Mouse (Mus musculus) heart, embryonic 13.5 days (tissue): ENCODE results near the gene Ryr2. TPM values are rescaled to one million over a fixed set of nuclear protein-coding genes. Genes with fewer than 3 reads are reported as not detected.

Source experiments
- ATAC-seq: fragments of 200-750 bp; cut with Nextera tagmentation; 2 replicates; pipeline ENCODE4 v1.8.0; 2017; ENCODE audit warnings: moderate TSS enrichment; ENCODE audit not compliant: insufficient number of reproducible peaks, low FRiP score, low TSS enrichment; ENCODE audit errors: extremely low read depth
- H3K27ac ChIP-seq: fragments of 300-500 bp; sonication (generic); replicated peaks from 2 replicates; pipeline ENCODE4 v1.5.1; 2015; ENCODE audit warnings: moderate library complexity, mild to moderate bottlenecking, inconsistent platforms
- H3K27me3 ChIP-seq: fragments of 300-500 bp; sonication (generic); replicated peaks from 2 replicates; pipeline ENCODE4 v1.6.1; 2015; ENCODE audit warnings: mild to moderate bottlenecking, inconsistent platforms
- H3K36me3 ChIP-seq: fragments of 300-500 bp; sonication (generic); 2 replicates; pipeline ENCODE4 v1.6.1; 2015; ENCODE audit warnings: mild to moderate bottlenecking, inconsistent platforms
- H3K4me1 ChIP-seq: fragments of 300-500 bp; sonication (generic); 2 replicates; pipeline ENCODE4 v1.6.1; 2015; ENCODE audit warnings: inconsistent platforms
- H3K4me2 ChIP-seq: fragments of 300-500 bp; sonication (generic); 2 replicates; pipeline ENCODE4 v1.6.1; 2015; ENCODE audit warnings: inconsistent platforms, mild to moderate bottlenecking, moderate library complexity
- H3K4me3 ChIP-seq: fragments of 300-500 bp; sonication (generic); 2 replicates; pipeline ENCODE4 v1.5.1; 2015; ENCODE audit warnings: moderate library complexity, mild to moderate bottlenecking, inconsistent platforms
- H3K9ac ChIP-seq: fragments of 300-500 bp; sonication (generic); 2 replicates; pipeline ENCODE4 v1.6.1; 2015; ENCODE audit warnings: inconsistent platforms, mild to moderate bottlenecking, moderate library complexity
- H3K9me3 ChIP-seq: fragments of 300-500 bp; sonication (generic); 2 replicates; pipeline ENCODE4 v1.6.1; 2016; ENCODE audit warnings: inconsistent platforms
- WGBS: fragments of 180-500 bp; shearing (Covaris S2); methylation state at CpG from one replicate; pipeline ENCODE4 v1.1.7; 2015; ENCODE audit warnings: mixed read lengths; 5-methylcytosine and 5-hydroxymethylcytosine counted together
- polyA plus RNA-seq: library from polyadenylated mRNA; unstranded; fragments of >200 nt; fragmentation: Nextera tagmentation; extraction: Ambion mirVana; gene quantifications from 2 replicates; pipeline ENCODE4 v1.2.1, GENCODE M21; 2015

Gene Ryr2
- polyA plus RNA-seq, 1 experiment from 2014 or later, result 20.9 TPM

GRCm38 (mm10) chr13:11879037-11879436, 227.7 kb downstream of the Ryr2 start:
- Histone ChIP-seq H3K4me1 (peaks cover 8% of the 10 kb centered on the region), H3K4me3 (no peak overlapping the region), H3K36me3 (peaks cover 30% of the 10 kb centered on the region), H3K9ac (no peak overlapping the region), H3K27me3 (no peaks in the 10 kb centered on the region), H3K9me3 (no peaks in the 10 kb centered on the region), H3K4me2 (no peak overlapping the region), H3K27ac (no peak overlapping the region)
- 49% methylated on average over 3 of the region's 3 CpGs for WGBS
- ATAC-seq, result no peak

GRCm38 (mm10) chr13:11874852-11875251, 231.9 kb downstream of the Ryr2 start:
- H3K36me3 ChIP-seq, result peaks cover 30% of the 10 kb centered on the region

GRCm38 (mm10) chr13:11869971-11870370, 236.8 kb downstream of the Ryr2 start:
- Histone ChIP-seq H3K4me1 (peaks cover 9% of the 10 kb centered on the region), H3K27ac (no peak overlapping the region), H3K4me3 (no peak overlapping the region), H3K4me2 (no peak overlapping the region), H3K9me3 (no peaks in the 10 kb centered on the region), H3K9ac (no peak overlapping the region), H3K36me3 (peaks cover 43% of the 10 kb centered on the region), H3K27me3 (no peaks in the 10 kb centered on the region)
- WGBS, result 71% methylated on average over 1 of the region's 1 CpGs
- ATAC-seq, result no peak

More at GRCm38 (mm10) chr13:11874852-11875251, 231.9 kb downstream of the Ryr2 start:
- peaks cover 8% of the 10 kb centered on the region for H3K4me1 ChIP-seq
- 3% methylated on average over 1 of the region's 1 CpGs for WGBS
- H3K4me3 ChIP-seq, result no peak overlapping the region
- no peaks in the 10 kb centered on the region for H3K27me3 ChIP-seq
- no peak overlapping the region for H3K4me2 ChIP-seq
- H3K9ac ChIP-seq, result no peak overlapping the region
- H3K9me3 ChIP-seq, result no peaks in the 10 kb centered on the region
- no peak overlapping the region for H3K27ac ChIP-seq
- no peak for ATAC-seq

- Histone ChIP-seq H3K9ac (no peak overlapping the region), H3K4me3 (no peak overlapping the region), H3K36me3 (peaks cover 43% of the 10 kb centered on the region), H3K4me1 (peaks cover 14% of the 10 kb centered on the region), H3K27ac (no peak overlapping the region), H3K27me3 (no peaks in the 10 kb centered on the region), H3K9me3 (no peaks in the 10 kb centered on the region), H3K4me2 (no peak overlapping the region)
- ATAC-seq, result no peak
- 79% methylated on average over 2 of the region's 2 CpGs for WGBS
Measured at GRCm38 (mm10) chr13:11869486-11869885, 237.3 kb downstream of the Ryr2 start.

- no peak overlapping the region for H3K27ac ChIP-seq
- no peak overlapping the region for H3K4me2 ChIP-seq
- no peaks in the 10 kb centered on the region for H3K9me3 ChIP-seq
- H3K4me1 ChIP-seq, result peaks cover 17% of the 10 kb centered on the region
- no peak overlapping the region for H3K9ac ChIP-seq
- 74% methylated on average over 2 of the region's 2 CpGs for WGBS
- peaks cover 43% of the 10 kb centered on the region for H3K36me3 ChIP-seq
- ATAC-seq, result no peak
- no peak overlapping the region for H3K4me3 ChIP-seq
- H3K27me3 ChIP-seq, result no peaks in the 10 kb centered on the region
Measured at GRCm38 (mm10) chr13:11868979-11869378, 237.8 kb downstream of the Ryr2 start.

GRCm38 (mm10) chr13:11868056-11868455, 238.7 kb downstream of the Ryr2 start:
- peaks cover 18% of the 10 kb centered on the region for H3K4me1 ChIP-seq
- H3K36me3 ChIP-seq, result peaks cover 43% of the 10 kb centered on the region
- no peaks in the 10 kb centered on the region for H3K27me3 ChIP-seq
- H3K4me3 ChIP-seq, result no peak overlapping the region
- H3K4me2 ChIP-seq, result no peak overlapping the region
- 66% methylated on average over 7 of the region's 7 CpGs for WGBS
- H3K9me3 ChIP-seq, result no peaks in the 10 kb centered on the region
- no peak overlapping the region for H3K9ac ChIP-seq
- H3K27ac ChIP-seq, result no peak overlapping the region
- no peak for ATAC-seq

GRCm38 (mm10) chr13:11865261-11865660, 241.5 kb downstream of the Ryr2 start:
- 84% methylated on average over 3 of the region's 3 CpGs for WGBS
- Histone ChIP-seq H3K36me3 (peaks cover 38% of the 10 kb centered on the region), H3K9ac (no peak overlapping the region), H3K27ac (no peak overlapping the region), H3K4me1 (peaks cover 18% of the 10 kb centered on the region), H3K27me3 (no peaks in the 10 kb centered on the region), H3K9me3 (no peaks in the 10 kb centered on the region), H3K4me3 (no peak overlapping the region), H3K4me2 (no peak overlapping the region)
- ATAC-seq, result no peak

GRCm38 (mm10) chr13:11851691-11852090, 255.1 kb downstream of the Ryr2 start:
- Histone ChIP-seq H3K36me3 (peaks cover 40% of the 10 kb centered on the region), H3K4me3 (no peak overlapping the region), H3K9me3 (no peaks in the 10 kb centered on the region), H3K4me2 (no peak overlapping the region), H3K4me1 (peaks cover 4% of the 10 kb centered on the region; the same call in 1 of the 2 replicates), H3K9ac (no peak overlapping the region), H3K27ac (no peak overlapping the region), H3K27me3 (no peaks in the 10 kb centered on the region)
- ATAC-seq, result no peak
- WGBS, result 87% methylated on average over 3 of the region's 3 CpGs

- WGBS, result 89% methylated on average over 1 of the region's 1 CpGs
- H3K27me3 ChIP-seq, result no peaks in the 10 kb centered on the region
- no peaks in the 10 kb centered on the region for H3K4me1 ChIP-seq
- peaks cover 33% of the 10 kb centered on the region for H3K36me3 ChIP-seq
- no peaks in the 10 kb centered on the region for H3K9me3 ChIP-seq
- no peak overlapping the region for H3K9ac ChIP-seq
- no peak for ATAC-seq
- no peak overlapping the region for H3K4me2 ChIP-seq
- H3K27ac ChIP-seq, result no peak overlapping the region
- H3K4me3 ChIP-seq, result no peak overlapping the region
Measured at GRCm38 (mm10) chr13:11843889-11844288, 262.9 kb downstream of the Ryr2 start.

GRCm38 (mm10) chr13:11837870-11838269, 268.9 kb downstream of the Ryr2 start:
- Histone ChIP-seq H3K27ac (no peak overlapping the region), H3K9ac (no peak overlapping the region), H3K4me1 (peaks cover 26% of the 10 kb centered on the region), H3K4me3 (no peak overlapping the region), H3K27me3 (no peaks in the 10 kb centered on the region), H3K4me2 (no peak overlapping the region), H3K9me3 (no peaks in the 10 kb centered on the region), H3K36me3 (peaks cover 36% of the 10 kb centered on the region)
- 71% methylated on average over 3 of the region's 3 CpGs for WGBS
- ATAC-seq, result no peak

GRCm38 (mm10) chr13:11837152-11837551, 269.6 kb downstream of the Ryr2 start:
- Histone ChIP-seq H3K4me3 (no peak overlapping the region), H3K9me3 (no peaks in the 10 kb centered on the region), H3K27ac (no peak overlapping the region), H3K4me2 (no peak overlapping the region), H3K36me3 (peaks cover 41% of the 10 kb centered on the region), H3K9ac (no peak overlapping the region), H3K27me3 (no peaks in the 10 kb centered on the region), H3K4me1 (peaks cover 26% of the 10 kb centered on the region)
- WGBS, result 81% methylated on average over 4 of the region's 4 CpGs
- no peak for ATAC-seq

GRCm38 (mm10) chr13:11836304-11837078, 270.3 kb downstream of the Ryr2 start:
- Histone ChIP-seq H3K9ac (no peak overlapping the region), H3K27me3 (no peaks in the 10 kb centered on the region), H3K4me3 (no peak overlapping the region), H3K4me2 (no peak overlapping the region), H3K27ac (peak overlapping the region; percentile 56), H3K4me1 (peaks cover 26% of the 10 kb centered on the region), H3K9me3 (no peaks in the 10 kb centered on the region), H3K36me3 (peaks cover 39% of the 10 kb centered on the region)
- peak; percentile 82; the same call in 1 of the 2 replicates for ATAC-seq
- 52% methylated on average over 6 of the region's 6 CpGs for WGBS
